In the genomic region with DNA sequence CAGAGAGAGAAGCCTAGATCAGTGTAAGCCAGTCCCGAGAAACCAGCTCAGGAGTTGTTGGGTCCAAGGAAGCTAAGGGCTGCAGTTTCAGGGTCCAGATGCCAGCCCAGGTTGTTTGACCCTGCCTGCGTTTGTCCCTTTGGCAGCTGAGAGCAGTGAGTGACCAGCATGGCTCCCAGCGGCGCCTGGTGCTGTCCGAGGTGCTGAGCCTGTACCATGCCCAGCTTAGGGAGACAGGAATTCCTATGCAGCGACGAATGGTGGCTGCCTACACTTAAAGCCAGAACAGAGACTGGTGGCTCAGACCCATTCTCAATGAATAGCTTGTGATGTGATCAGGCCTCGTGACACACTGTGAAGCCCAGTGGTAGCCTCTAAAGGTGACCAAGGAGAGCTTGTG, we compare ENCODE assay signal across 9 mouse cellular contexts. TPM values are rescaled to one million over a fixed set of nuclear protein-coding genes. Genes with fewer than 3 reads are reported as not detected.
A peak's percentile ranks its signal among the peaks of the same experiment; 100 is the strongest.
DNase-seq lines count a peak whose midpoint lies in the region; ATAC-seq lines count a peak whose summit lies in the region.
"Had no signal": no experiment of that assay in that cellular context is flagged by ENCODE, and none has a peak within 500 bp of the region (broad histone marks: within the 10 kb centered on the region; RNA-seq: fewer than 3 reads in every experiment).

No protein-coding gene starts in this region.

- H3K4me2 ChIP-seq in kidney, embryonic 15.5 days = no peak overlapping the region

- intact Hi-C loops in heart, postnatal 10 days (cut with DNase I) = no loop called here
- intact Hi-C loops in left cerebral cortex, postnatal 10 days (cut with DNase I) = no loop called here

- H3K36me3 ChIP-seq in kidney, embryonic 15.5 days = no peaks in the 10 kb centered on the region

- WGBS in kidney, embryonic 15.5 days = under 1% methylated on average over 8 of the region's 8 CpGs

- H3K27ac ChIP-seq in kidney, embryonic 15.5 days = no peak overlapping the region

- H3K4me1 ChIP-seq in kidney, embryonic 15.5 days = no peaks in the 10 kb centered on the region

- no peak overlapping the region for H3K9ac ChIP-seq in kidney, embryonic 15.5 days

- no peak; the same call in 1 of the 2 replicates for ATAC-seq in kidney, embryonic 15.5 days (replicated peaks; ENCODE audit: low FRiP score)
- peak; percentile 82 for ATAC-seq in megakaryocyte-erythroid progenitor cell, adult 5-6 weeks (replicated peaks; ENCODE audit: low FRiP score, low TSS enrichment, poor library complexity, severe bottlenecking)
- no peak for ATAC-seq in activated CD4-positive, CD25-positive, alpha-beta regulatory T cell, adult 4 months

- 0 out of 2 replicates have a peak, but pooled peaks cover 6% of the 10 kb centered on the region for H3K27me3 ChIP-seq in kidney, embryonic 15.5 days

- DNase-seq in kidney, adult 18-20 months = peak; percentile 51
- peak; percentile 68 for DNase-seq in adipocyte (ENCODE audit: low spot score)
- peak; percentile 75 to 81 for DNase-seq in heart, postnatal 10 days
- DNase-seq in cerebellum, postnatal 25 days = no peak
- no peak for DNase-seq in left cerebral cortex, postnatal 10 days (ENCODE audit: extremely low spot score in 1 of 2, low spot score in 2 of 2)

- H3K9me3 ChIP-seq in kidney, embryonic 15.5 days (replicated peaks) = no peaks in the 10 kb centered on the region

- no peak overlapping the region for H3K4me3 ChIP-seq in kidney, embryonic 15.5 days (replicated peaks)

RNA-seq across cellular contexts. Expression of a gene that starts 20.8 kb away (rescaled TPM):
- polyA plus RNA-seq in kidney, embryonic 15.5 days (2015; fragmentation: Nextera tagmentation; extraction: Ambion mirVana) = not detected in 2 replicates
- total RNA-seq in heart, postnatal 10 days (2021) = not detected
- not detected in 2 replicates for total RNA-seq in megakaryocyte-erythroid progenitor cell, adult 5-6 weeks (2014; fragmentation: Nextera tagmentation)
- not detected in 2 replicates for total RNA-seq in megakaryocyte-erythroid progenitor cell, adult 5-6 weeks (2017)
- polyA plus RNA-seq in activated CD4-positive, CD25-positive, alpha-beta regulatory T cell, adult 4 months (2017; shearing (Covaris generic)) = not detected
- total RNA-seq in left cerebral cortex, postnatal 10 days (2021) = under 1 TPM; 0.30 to 0.45 TPM
- total RNA-seq: layer of hippocampus, postnatal 25 days had no signal

RNA-seq across cellular contexts. Expression of a gene that starts 30.8 kb away (rescaled TPM):
- polyA plus RNA-seq in kidney, embryonic 15.5 days (2015; fragmentation: Nextera tagmentation; extraction: Ambion mirVana) = 0.58 and 1.6 TPM in 2 replicates
- total RNA-seq in heart, postnatal 10 days (2021) = under 1 TPM; 0.69 to 0.89 TPM
- 15.2 and 16.4 TPM in 2 replicates for total RNA-seq in megakaryocyte-erythroid progenitor cell, adult 5-6 weeks (2014; fragmentation: Nextera tagmentation)
- total RNA-seq in megakaryocyte-erythroid progenitor cell, adult 5-6 weeks (2017) = 2.8 and 5.0 TPM in 2 replicates
- 10 to 100 TPM; 68.7 to 77.6 TPM for polyA plus RNA-seq in activated CD4-positive, CD25-positive, alpha-beta regulatory T cell, adult 4 months (2017; shearing (Covaris generic))
- total RNA-seq in left cerebral cortex, postnatal 10 days (2021) = under 1 TPM; 0.28 to 0.77 TPM

RNA-seq across cellular contexts. Expression of a gene that starts 46.0 kb away (rescaled TPM):
- 55.8 TPM in 2 replicates for polyA plus RNA-seq in kidney, embryonic 15.5 days (2015; fragmentation: Nextera tagmentation; extraction: Ambion mirVana)
- total RNA-seq in heart, postnatal 10 days (2021) = 10 to 100 TPM; 77.9 to 79.1 TPM
- 88.4 and 102 TPM in 2 replicates for total RNA-seq in megakaryocyte-erythroid progenitor cell, adult 5-6 weeks (2014; fragmentation: Nextera tagmentation)
- 124 and 144 TPM in 2 replicates for total RNA-seq in megakaryocyte-erythroid progenitor cell, adult 5-6 weeks (2017)
- 10 to 100 TPM; 22.3 to 24.5 TPM for polyA plus RNA-seq in activated CD4-positive, CD25-positive, alpha-beta regulatory T cell, adult 4 months (2017; shearing (Covaris generic))
- 10 to 100 TPM; 62.4 to 66.6 TPM for total RNA-seq in left cerebral cortex, postnatal 10 days (2021)

RNA-seq across cellular contexts. Expression of a gene that starts 46.1 kb away (rescaled TPM):
- 28.4 and 29.7 TPM in 2 replicates for polyA plus RNA-seq in kidney, embryonic 15.5 days (2015; fragmentation: Nextera tagmentation; extraction: Ambion mirVana)
- total RNA-seq in heart, postnatal 10 days (2021) = 10 to 100 TPM; 40.6 to 42.8 TPM
- 52.3 and 60.6 TPM in 2 replicates for total RNA-seq in megakaryocyte-erythroid progenitor cell, adult 5-6 weeks (2014; fragmentation: Nextera tagmentation)
- total RNA-seq in megakaryocyte-erythroid progenitor cell, adult 5-6 weeks (2017) = 43.0 and 54.0 TPM in 2 replicates
- 10 to 100 TPM; 35.0 to 46.9 TPM for polyA plus RNA-seq in activated CD4-positive, CD25-positive, alpha-beta regulatory T cell, adult 4 months (2017; shearing (Covaris generic))
- 10 to 100 TPM; 56.0 to 56.3 TPM for total RNA-seq in left cerebral cortex, postnatal 10 days (2021)

Comparison
In these comparisons a context has a peak if more than half of its experiments do, and no peak if none do; other contexts are left out.
1. DNase-seq: peak in kidney, adult 18-20 months (single experiment), adipocyte (single experiment) and heart, postnatal 10 days (2 of 2); none in cerebellum, postnatal 25 days (0 of 2) and left cerebral cortex, postnatal 10 days (0 of 2).